Mouse (Mus musculus) T-cell, adult 2 months (primary cell): ENCODE data around the gene Lin7b.
"Not testable (repeated sequence)": the region's sequence is repeated elsewhere in the genome, so short reads cannot be mapped to it uniquely, and the experiment has no call there.

Source experiments
- DNase-seq: peaks from one replicate; pipeline ENCODE4 v3.0.0; 2022; ENCODE audit warnings: low spot score

Lin7b gene

DNA sequence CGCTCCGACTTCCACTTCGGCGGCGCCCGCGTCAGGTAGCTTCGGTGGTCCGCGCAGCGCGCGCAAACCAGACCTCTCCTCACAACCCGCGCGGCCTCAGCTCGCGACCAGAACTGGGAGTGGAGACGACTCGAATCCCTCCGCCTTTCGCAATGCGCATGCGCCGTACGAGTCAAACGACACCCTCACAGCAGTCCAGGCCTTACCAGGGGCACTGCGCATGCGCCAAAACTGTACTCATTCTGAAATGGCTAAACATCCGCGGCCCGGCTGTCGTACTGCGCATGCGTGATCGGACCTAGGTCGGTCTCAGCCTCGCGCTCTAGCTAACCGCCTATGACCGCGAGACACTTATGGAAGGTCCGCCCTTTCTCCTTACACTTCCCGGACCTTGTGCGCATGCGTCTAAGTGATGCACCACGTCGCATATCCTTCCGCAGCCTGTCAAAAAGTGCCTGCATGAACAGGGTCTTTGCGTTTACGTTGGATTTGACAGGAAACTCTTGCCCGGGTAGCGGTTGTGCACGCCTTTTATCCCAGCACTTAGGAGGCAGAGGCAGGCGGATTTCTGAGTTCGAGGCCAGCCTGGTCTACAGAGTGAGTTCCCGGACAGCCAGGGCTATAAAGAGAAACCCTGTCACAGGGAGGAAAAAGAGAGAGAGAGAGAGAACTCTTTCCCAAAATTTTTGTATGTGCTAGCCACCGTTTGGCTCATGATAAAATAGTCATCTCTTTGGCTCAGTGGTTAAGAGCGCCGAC lies 25.4 kb upstream of the Lin7b start, which contains the start of gene Snrnp70:
Gene Snrnp70 (minus strand): TSS at position 165 of the 759 bp plus-strand sequence.
- peak; percentile 100 for DNase-seq

GRCm38 (mm10) chr7:45395129-45395541 lies 24.8 kb upstream of the Lin7b start:
- DNase-seq: no peak

GRCm38 (mm10) chr7:45386077-45386476 lies 15.7 kb upstream of the Lin7b start:
- no peak for DNase-seq

DNA sequence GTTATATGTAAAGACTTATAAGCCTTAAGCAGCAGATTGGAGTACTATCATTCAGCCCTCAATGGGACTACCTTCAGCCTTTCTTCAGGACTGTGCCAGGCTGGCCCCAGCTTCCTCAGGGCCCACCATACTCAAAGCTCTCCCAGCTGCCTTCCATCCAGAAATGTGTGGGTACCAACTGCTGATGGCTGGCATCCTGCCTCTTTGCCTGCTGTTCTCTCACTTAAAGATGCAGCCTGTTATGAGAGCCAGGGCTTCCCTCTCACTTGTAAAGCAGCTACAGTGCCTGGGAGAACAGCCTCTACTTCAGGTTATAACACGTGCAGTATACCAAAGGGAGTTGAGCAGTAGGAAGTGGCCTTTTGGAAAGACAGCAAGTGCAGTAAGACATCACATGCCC lies 5.7 kb upstream of the Lin7b start:
- DNase-seq: no peak

DNA sequence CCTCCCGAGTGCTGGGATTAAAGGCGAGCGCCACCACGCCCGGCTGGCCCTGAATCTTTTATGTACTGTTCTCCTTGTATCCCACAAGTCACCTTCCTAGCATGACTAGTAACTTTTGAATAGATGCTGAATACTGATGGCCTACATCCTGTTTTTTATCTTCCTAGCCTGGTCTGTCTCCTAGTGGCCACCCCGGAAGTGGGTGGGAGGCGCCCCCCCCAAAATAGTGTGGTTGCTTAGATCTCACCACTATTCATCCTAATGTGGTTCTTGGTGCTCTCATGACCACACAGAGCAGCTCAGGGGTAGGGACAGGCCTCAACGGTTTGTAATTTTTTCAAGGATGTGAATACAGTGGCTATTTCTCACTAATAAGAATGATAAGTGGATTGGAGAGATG lies 4.2 kb upstream of the Lin7b start:
- DNase-seq: no peak

GRCm38 (mm10) chr7:45372371-45372770 lies 2.0 kb upstream of the Lin7b start:
- DNase-seq: no peak

- no peak for DNase-seq
Measured at GRCm38 (mm10) chr7:45369836-45370474, 428 bp downstream of the Lin7b start.

DNA sequence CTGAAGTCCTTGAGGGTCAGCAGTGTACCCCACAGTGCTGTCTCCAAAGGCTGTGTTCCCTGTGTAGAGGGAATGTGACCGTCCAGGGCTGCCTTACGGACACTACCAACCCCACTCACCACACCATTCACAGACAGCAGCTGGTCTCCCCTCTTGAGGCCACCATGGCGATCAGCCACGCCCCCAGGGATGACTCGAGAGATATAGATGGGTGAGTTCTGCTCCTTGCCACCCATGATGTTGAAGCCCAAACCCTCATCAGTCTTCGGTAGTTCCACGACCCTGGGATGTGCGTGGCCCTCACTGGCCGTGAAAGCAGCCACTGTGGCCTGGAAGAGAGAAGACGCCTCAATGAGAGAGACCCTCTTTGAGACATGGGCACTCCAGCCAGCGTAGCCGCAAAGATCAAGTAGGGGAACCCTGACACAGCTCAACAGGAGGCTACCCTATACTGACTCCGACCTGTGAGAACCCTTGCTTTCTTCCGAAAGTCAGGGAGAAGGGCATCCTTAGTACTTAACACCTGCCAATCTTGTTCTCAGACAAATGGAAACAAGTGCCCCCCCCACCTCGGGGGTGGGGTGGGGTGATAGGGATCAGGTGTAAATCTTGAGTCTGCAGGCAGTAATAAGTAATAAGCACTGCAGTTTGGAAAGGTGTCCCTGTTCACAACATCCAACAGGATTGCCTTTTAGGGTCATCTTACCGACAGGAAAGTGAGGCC lies 1.2 kb downstream of the Lin7b start:
- DNase-seq: no peak

DNA sequence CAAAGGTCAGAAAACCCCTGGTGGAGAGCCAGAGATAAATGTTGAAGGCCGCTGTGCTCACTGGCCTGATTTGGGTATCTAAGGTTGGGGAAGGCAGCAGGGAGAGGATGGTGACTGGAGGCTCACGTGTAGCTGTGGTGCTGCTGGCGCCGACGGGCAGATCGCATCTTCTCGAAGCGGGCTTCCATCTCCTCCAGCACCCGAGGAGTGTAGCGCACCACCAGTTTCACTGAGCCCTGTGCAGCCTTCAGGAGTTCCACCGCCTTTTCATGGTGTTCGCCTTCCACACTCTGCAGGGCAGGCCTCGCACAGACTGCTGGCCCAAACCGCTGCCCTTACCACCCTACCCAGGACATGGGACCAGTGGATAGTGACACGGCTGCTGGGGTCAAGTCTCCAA lies 2.2 kb downstream of the Lin7b start:
- no peak for DNase-seq

DNA sequence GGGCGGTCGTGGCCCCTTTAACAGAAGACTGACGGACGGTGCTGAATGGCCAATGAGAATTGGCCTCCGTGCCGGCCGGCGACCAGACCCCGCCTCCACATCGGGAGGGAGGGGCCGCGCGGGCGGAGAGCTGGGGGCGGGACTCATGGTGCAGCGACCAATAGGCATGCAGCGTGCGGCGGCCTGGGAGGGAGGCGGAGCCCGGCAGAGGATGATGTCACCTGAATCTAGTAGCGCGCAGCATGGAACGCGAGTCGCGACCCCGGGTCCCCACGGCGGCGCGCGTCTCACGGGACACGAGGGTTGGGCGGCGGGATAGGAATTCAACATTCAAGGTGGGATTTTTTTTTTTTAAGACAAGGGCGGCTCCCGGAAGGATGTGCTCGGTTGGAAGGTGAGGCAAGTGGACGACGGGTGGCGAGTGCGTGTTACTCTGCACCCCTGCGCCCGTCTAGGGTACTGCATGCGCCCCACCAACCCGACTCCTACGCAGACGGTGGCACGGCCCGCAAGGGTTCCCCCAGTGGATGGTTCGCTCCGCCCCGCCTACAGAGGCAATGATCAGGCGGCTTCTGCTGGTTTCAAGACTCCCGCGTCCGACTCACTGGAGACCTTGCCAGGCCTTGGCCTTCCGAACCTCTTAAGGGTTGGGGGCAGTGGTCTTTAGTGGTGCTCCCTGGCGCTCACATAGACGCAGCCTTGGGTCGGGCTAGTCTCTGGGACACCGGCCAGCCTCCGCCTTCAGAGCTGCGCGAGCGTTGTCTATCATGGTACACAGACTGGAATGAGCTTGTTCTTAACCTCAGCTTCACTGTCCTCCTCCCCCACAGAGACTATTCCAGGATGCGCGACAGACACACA lies 3.1 kb downstream of the Lin7b start:
- peak; percentile 95 for DNase-seq

GRCm38 (mm10) chr7:45366652-45367019 lies 3.7 kb downstream of the Lin7b start, which contains the start of gene Ppfia3:
TSS of gene Ppfia3 (minus strand) at chr7:45367019.
- DNase-seq: no peak

- DNase-seq: no peak
Measured at GRCm38 (mm10) chr7:45365742-45366651, 4.4 kb downstream of the Lin7b start.

DNA sequence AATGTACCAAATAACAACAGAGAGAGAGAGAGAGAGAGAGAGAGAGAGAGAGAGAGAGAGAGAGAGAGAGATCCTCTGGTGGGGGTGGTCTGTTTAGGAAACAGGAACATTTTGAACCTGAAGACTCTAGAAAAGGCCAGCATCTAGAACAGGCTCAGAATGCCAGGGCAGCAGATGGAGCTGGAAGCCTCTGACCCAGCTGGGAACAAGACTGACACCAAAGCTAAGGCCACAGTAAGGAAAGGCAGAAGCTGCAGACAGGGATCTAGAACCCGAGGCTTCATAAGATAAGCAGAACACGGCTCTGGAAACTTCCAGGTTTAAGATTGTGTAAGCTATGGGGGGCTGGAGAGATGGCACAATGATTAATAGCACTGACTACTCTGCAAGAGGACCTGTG lies 6.4 kb downstream of the Lin7b start:
- DNase-seq: no peak

DNA sequence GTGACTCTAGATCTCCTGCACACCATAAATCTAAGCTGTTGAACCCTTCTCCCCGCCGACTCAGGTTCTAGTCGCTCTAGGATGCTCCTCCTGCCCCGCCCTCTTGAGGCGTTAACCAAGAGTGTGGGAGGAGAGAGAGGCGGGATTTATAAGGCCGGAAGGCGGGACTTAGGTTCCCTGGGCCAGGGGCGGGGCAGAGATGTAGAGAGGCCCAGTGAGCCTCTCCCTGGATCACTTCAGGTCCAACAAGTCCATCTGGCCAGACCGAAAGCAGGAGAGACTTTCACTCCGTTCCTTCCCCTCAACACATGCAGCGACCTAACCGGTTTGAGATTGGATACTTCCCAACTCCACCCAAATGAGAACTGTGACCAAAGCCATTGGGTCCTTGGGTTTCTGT lies 7.6 kb downstream of the Lin7b start:
- DNase-seq: peak; percentile 55

DNA sequence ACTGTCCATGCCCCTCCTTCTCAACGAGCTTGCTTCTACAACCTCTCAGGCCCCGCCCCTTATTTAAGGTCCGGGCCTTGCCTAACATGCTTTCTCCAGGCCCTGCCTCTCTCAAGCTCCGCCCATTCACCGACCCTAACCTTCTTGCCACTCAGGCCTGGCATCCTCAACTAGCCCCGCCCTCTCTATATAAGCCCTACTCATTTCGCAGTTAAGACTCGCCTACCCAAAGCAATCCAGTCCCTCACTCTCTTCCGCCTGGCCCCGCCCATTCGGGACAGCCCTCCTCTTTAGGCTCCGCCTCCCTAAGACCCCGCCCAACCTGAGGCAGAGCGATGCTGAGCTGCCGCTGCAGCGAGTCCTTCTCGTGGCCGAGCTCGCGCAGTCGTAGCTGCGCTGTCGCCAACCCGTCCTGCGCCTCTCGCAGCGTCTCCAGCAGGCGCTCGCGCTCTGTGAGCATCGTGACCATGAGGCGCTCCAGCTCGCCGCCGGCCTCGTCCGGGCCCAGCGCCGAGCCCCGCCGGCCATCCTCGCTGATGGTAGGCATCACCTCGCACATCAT lies 9.1 kb downstream of the Lin7b start:
- peak; percentile 85 for DNase-seq

DNA sequence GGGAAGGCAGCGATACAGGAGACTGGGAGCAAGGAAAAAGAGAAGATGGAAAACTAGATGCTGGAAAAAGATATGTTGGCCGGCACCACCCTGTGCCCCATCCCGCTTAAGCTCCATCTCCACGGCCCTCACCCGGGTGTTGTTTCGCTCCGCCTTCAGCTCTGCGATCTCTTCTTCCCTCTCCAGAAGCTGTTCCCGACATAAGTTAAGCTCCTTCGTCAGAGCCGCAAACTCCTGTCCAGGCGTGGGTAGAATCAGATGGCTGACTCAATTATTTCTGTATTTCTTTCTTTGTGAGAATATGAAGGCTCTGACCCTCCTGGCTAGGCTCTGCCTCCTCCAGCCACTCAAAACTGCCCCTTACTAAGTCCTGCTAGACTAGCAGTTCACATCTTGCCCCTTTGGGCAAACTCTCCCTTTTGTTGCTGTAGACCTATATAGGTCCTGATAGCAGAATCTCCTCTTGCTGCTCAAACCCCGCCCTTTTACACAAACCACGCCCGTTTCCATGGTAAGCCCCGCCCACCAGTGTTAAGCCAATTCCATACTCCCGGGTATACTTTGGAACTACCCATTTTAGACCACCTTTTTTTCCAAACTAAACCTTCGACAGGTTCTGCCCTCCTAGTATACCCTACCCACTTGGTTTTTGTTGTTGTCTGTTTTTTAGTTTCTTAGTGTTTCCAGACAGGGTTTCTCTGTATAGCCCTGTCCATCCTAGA lies 9.8 kb downstream of the Lin7b start:
- DNase-seq: no peak

DNA sequence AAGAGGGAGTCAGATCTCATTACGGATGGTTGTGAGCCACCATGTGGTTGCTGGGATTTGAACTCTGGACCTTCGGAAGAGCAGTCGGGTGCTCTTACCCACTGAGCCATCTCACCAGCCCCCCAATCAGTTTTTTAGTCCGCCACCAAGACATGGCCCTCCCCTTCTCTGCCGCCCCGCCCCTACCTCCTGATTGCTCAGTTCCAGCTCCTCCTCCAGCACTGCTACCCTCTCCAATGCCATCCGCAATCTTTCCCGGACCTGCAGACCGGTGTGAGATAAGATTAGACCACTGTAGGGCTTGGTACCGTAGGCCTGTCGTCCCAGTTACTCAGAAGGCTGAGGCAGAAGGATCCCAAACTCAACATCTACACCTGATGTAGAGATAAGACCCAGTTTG lies 11.3 kb downstream of the Lin7b start:
- not testable (repeated sequence) for DNase-seq

GRCm38 (mm10) chr7:45356087-45356486 lies 14.3 kb downstream of the Lin7b start:
- DNase-seq: no peak

GRCm38 (mm10) chr7:45355318-45356020 lies 14.9 kb downstream of the Lin7b start:
- DNase-seq: no peak
